Mouse (Mus musculus) heart, adult 8-10 months (tissue): ENCODE measurements around the gene Gm8369. TPM values are rescaled to one million over a fixed set of nuclear protein-coding genes. Genes with fewer than 3 reads are reported as not detected.
"Not testable (repeated sequence)": the region's sequence is repeated elsewhere in the genome, so short reads cannot be mapped to it uniquely, and the experiment has no call there.

Experiments used
- DNase-seq: peaks from one replicate; pipeline ENCODE4 v3.0.0; 2022; ENCODE audit warnings: low spot score
- total RNA-seq, 4 experiments: library from RNA; stranded (reverse); gene quantifications; 2 replicates each; pipeline ENCODE4 v1.2.4; 2022

Gene Gm8369
- total RNA-seq, 4 experiments from 2014 or later: 0.40 to 0.57 TPM; not detected in 2

DNA sequence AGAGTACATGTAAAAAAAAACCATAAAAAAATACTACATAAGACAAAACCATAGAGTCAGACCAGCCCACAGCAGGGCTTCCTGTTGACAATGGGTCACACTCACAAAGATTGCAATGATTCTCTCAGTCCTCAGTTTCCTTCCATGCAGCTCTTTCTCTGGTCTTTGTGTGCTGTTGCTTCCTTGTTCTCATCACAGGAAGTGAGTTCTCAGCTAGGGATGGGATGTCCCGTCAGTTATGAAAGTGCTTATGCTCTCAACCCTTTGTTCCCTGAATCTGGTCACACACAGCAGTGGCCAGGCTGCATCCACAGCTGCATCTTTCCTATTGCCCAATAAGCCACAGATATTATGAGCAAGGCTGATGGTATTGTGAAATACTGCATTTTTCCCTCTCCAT lies 27.7 kb downstream of the Gm8369 start:
- peak; percentile 28 for DNase-seq

DNA sequence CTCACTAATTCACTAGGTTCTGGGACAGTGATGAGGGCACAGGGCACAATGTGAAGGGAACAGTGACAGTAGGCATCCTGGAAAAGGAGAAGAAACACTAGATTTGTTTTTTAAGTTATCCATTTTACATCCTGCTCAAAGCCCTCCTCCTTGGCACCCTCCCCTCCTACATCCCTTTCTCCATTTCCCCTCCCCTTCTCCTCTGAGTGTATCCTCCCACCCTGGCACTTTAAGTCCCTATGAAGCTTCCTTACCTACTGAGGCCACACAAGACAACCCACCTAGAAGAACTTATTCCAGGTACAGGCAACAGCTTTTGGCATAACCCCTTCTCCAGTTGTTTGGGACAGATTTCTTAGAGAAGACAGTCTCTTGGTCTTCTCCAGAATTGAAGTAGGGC lies 30.5 kb downstream of the Gm8369 start, which contains the start of gene Ms4a6b:
Gene Ms4a6b, plus strand, starts transcription at position 267 of the 400 bp plus-strand sequence.
- DNase-seq: no peak

DNA sequence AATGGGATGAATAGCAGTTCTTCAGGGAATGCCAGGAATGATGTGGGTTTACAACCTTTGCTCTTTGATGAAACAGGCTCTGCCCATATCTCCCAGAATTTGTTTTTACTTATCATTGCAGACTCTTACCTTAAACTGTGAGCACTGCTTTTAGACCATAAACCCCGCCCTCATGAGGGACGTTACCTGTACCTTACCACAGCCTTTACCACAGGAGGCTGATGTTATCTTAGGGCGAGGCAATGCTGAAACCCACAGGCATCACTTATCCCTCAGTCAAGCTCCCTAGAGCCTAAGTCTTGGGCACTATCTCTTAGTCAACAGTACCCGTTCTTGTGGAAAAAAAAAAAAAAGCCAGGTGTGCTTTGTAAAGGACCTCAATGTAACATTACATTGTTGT lies 31.1 kb downstream of the Gm8369 start:
- no peak for DNase-seq

DNA sequence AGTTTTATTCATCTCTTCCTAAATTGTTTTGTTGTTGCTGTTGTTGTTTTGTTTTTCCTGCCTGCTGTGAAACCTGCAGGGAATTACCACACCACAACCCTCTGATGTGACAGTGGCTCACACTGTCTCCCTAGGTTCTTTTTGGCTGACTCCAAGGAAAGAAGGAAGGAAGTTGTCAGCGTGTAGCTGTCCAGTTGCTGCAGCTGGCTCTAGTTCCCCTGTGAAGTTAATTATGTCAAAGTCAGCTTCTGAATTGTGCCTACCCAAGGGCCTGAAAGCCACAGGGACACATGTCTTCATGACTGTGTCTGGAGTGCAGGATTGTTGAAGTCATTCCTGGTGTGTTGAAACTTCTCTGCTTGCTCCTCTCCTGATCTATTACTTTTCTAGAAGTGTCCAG lies 31.6 kb downstream of the Gm8369 start:
- peak; percentile 55 for DNase-seq

DNA sequence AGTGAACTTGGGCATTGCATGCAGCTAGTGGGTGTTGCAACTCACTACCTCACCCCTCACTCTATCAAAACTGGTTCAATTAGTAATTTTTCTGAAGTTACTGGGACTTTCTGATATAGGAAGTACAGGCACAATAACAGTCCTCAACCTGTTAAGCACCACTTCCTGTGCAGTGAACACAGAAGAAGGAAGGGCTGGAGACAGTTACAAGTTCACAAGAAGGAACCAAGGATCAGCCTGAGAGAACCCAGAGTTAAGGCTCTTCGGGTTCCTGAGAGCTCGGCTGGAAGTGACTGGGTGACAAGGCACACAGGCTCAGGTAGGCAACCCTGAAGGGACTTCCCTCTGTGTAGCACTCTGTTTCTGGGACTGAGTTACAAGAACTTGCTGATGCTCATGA lies 32.6 kb downstream of the Gm8369 start:
- DNase-seq: not testable (repeated sequence)

DNA sequence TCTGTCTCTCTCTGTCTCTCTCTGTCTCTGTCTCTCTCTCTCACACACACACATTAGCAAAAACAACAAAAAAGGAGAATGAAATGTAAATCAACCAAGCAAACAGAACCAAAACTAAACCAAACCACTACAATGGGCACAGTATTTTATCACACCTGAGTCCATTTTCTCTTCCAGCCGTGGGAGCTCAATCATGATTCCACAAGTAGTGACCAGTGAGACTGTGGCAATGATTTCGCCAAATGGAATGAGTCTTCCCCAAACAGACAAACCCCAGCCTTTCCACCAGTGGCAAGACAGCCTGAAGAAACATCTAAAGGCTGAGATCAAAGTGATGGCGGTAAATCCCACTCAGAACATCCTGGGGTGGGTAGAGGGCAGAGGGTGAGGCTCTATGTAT lies 34.4 kb downstream of the Gm8369 start:
- DNase-seq: no peak

DNA sequence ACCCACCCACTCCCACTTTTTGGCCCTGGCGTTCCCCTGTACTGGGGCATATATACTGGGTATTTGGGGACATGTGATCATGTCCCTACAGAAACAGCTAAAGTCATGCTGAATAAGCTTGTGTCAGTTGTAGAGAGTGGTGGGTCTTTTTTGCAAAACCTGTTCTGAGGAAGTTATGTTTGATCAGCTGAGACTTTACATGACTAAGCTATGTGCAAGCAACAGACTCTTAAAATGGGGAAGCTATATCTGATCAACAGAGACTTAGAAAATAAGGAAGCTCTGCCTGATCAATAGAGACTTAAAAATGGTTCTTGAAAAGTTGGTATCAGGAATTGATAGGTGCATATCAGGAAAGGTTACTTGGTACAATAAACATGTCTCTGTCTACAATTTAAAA lies 47.7 kb downstream of the Gm8369 start:
- DNase-seq: no peak

DNA sequence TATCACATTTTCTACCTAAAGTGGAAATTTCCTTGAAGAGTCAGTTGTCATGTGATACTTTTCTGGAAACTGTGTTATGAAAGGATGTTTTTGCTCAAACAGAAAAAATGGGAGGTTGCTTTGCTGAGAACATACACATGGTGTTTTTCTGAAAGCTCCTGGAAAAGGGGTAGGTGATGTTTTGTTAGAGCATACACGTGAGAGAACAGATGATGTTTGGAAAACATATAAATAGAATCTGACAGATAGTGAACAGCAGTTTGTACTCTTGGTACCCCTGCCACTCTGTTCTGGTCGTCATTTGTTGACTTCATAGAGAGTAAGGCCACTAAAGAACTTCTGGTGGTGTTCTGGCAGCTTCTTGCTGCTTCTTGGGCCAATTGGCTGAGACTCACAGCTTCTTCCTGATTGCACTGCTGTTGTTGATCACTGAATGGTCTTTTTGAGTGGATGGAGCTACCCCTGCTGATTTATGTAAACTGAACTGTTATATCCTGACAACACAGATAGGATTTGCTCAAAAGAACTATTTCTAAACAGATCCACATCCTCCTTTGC lies 48.2 kb downstream of the Gm8369 start:
- peak; percentile 67 for DNase-seq

DNA sequence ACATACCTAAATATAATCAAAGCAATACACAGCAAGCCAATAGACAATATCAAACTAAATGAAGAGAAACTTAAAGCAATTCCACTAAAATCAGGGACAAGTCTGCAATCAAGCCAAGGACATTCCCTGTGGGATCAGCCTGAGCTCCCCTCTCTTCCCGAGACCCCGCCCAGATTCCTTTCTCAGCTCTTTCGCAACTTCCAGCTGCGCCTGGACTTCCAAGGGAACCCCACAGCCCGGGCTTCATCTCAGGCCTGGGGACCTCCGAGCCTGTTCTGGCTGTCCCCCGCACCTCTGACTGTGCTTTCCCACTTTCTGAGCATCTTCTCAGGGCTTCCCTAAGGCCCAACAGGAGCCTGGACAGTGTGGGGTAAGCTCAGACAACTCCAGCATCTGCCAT lies 50.9 kb downstream of the Gm8369 start, which contains the start of gene Ms4a4d:
Gene Ms4a4d, plus strand, starts transcription at position 209 of the 400 bp plus-strand sequence.
- DNase-seq: peak; percentile 57

DNA sequence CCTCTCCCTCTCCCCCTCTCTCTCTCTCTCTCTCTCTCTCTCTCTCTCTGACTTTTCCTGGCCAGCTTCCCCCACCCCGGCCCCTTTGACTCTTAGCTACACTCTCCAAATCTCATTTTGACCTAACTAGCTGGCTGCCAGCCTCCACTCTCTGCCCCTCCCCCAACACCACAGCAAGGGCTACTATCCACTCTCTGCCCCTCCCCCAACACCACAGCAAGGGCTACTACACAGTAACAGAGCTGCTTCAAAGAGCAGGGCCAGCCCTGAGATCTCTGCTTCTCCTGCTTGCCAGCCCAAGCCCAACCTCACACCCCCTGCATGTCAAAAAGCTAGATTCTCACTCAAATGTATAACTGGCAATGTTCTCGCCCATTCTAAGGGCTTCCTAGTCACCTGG lies 51.6 kb downstream of the Gm8369 start:
- no peak for DNase-seq

DNA sequence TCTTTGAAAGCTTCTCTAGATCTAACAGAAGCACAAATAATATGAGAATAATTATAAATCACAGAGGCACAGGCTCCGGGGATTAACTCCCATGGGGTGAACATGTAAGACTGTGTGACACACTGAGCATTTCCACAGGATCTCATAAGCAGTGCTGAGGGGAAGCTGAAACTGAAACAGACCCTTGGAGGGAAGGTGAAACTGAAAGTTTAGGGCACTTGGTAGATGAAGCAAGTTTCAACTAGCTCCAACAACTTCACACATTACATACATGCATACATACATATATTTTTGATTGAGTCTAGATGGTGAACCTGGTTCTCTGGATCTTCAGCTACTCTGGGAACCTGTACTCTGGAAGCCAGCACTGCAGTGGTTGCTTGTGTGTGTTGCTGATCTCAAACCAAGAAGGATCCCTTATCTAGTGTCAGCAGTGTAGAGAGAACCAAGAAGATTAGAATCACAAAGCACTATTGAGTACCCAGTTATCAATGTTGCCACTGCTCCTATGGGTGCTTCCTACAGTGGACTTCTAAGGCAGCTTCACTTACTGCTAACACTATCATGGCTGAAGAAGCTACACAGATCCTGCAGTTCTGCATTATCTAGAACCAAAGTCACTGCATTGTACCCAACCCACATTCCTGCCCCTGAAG lies 54.6 kb downstream of the Gm8369 start:
- peak; percentile 31 for DNase-seq

DNA sequence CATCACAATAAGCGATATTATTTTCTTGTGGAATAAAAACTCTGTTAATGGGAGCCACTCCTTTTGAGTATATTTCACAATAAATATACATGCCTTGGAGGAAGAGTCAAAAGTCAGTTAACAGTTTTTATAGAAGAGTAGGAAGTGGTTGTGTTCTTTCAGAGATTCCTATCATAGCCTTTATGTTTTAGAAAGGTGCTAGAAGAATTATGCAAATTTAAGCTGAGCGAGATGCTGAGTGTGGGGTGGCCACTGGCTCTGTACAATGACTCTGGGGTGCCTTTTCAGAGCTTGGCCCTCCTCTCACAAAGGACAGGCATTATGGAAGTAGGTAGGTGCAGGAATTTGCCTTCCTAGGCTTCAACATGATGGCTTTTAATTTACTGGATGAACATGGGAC lies 58.6 kb downstream of the Gm8369 start:
- DNase-seq: not testable (repeated sequence)

DNA sequence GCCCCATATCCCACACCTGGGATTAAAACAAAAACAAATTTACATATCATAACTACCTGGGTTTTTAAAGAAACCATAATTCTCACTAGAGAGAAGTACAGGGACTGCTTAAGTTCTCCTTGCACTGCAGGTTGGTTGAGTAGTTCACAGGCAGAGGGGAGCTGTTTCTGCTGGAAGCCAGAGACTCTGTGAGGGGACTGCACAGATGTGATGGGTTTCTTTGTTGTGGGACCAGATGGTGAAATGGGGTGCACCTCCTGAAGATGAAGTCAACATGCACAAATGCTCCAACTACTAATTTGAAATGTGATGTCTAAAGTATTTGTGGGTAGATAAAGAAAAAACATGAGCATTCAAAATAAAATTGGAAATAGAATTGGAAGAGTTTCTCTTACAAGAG lies 62.2 kb downstream of the Gm8369 start:
- DNase-seq: no peak

DNA sequence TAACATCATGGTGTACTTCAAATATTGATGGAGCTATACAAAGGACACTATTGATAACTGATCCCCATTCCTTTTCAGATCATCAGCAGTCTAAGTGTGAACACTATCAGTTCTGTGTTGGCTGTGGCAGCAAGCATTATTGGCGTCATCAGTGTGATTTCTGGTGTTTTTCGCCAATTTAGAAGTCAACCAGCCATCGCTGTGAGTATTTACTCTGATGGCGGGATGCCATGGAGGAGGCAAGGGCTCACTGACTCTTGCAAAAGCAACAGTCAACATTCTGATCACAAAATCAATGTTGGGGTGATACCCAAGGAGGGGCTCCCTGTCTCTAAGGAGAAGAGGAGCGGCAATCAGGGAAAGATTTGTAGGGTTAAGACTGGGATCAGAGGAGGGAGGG lies 69.0 kb downstream of the Gm8369 start:
- no peak for DNase-seq

DNA sequence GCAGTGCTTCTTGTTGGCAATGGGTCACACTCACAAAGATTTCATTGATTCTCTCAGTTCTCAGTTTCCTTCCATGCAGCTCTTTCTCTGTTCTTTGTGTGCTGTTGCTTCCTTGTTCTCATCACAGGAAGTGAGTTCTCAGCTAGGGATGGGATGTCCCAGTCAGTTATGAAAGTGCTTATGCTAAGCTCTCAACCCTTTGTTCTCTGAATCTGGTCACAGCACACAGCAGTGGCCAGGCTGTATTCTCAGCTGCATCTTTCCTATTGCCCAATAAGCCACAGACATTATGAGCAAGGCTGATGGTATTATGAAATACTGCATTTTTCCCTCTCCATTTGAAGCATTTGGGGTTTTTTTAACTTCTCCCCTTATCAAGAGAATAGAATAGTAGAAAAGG lies 73.8 kb downstream of the Gm8369 start:
- peak; percentile 21 for DNase-seq

Other genes with a start within 250 kb of the Gm8369 start
- under 1 TPM; 0.33 to 0.78 (median 0.34) TPM for gene Ms4a1, start 219.7 kb upstream of the Gm8369 start, total RNA-seq
- gene Ms4a5, start 202.1 kb upstream of the Gm8369 start, total RNA-seq: not detected
- under 1 TPM in 3 of 4 experiments, not detected in 1; 0.12 to 0.20 (median 0.13) TPM for gene Ms4a14, start 171.5 kb upstream of the Gm8369 start, total RNA-seq
- gene Ms4a7, start 149.8 kb upstream of the Gm8369 start, total RNA-seq: 1 to 10 TPM in 2 of 4 experiments, under 1 TPM in 2; 0.59 to 1.9 (median 1.2) TPM
- 1 to 10 TPM; 1.5 to 5.5 (median 2.8) TPM for gene Ms4a4a, start 110.4 kb upstream of the Gm8369 start, total RNA-seq
- under 1 TPM in 1 of 4 experiments, not detected in 3; 0.34 TPM for gene Ms4a4c, start 81.2 kb upstream of the Gm8369 start, total RNA-seq
- under 1 TPM; 0.19 to 0.79 (median 0.37) TPM for gene Ms4a4b, start 42.4 kb upstream of the Gm8369 start, total RNA-seq
- 1 to 10 TPM; 3.7 to 4.7 (median 4.1) TPM for gene Ms4a6c, start 16.6 kb upstream of the Gm8369 start, total RNA-seq
- 1 to 10 TPM; 2.4 to 5.9 (median 3.6) TPM for gene Ms4a6b, start 30.6 kb downstream of the Gm8369 start, total RNA-seq
- 1 to 10 TPM; 4.9 to 6.9 (median 6.7) TPM for gene Ms4a4d, start 50.9 kb downstream of the Gm8369 start, total RNA-seq
- gene Ms4a6d, start 118.9 kb downstream of the Gm8369 start, total RNA-seq: 1 to 10 TPM; 2.1 to 3.5 (median 3.0) TPM
- gene Ms4a2, start 137.8 kb downstream of the Gm8369 start, total RNA-seq: not detected
- gene Ms4a3, start 154.9 kb downstream of the Gm8369 start, total RNA-seq: not detected
- not detected for gene Oosp2, start 174.6 kb downstream of the Gm8369 start, total RNA-seq
- gene Oosp1, start 205.2 kb downstream of the Gm8369 start, total RNA-seq: not detected
- gene Oosp3, start 211.1 kb downstream of the Gm8369 start, total RNA-seq: not detected